Mouse (Mus musculus) ES-E14 (cell line): Measurements from ENCODE around the gene Col4a4. TPM values are rescaled to one million over a fixed set of nuclear protein-coding genes. Genes with fewer than 3 reads are reported as not detected.

ENCODE experiments used
- DNase-seq: peaks from one replicate; pipeline ENCODE4 v3.0.0-alpha.2; 2013; ENCODE audit warnings: low read depth, low spot score
- H3K27ac ChIP-seq: 2 replicates; pipeline ENCODE4 v1.5.1; 2012; ENCODE audit warnings: low read depth, mild to moderate bottlenecking, low read length, moderate library complexity, mixed read lengths; ENCODE audit not compliant: poor library complexity, insufficient read depth, severe bottlenecking
- H3K36me3 ChIP-seq: 2 replicates; pipeline ENCODE4 v1.6.1; 2012; ENCODE audit warnings: mild to moderate bottlenecking, low read length, moderate library complexity, mixed read lengths; ENCODE audit not compliant: control insufficient read depth, poor library complexity, insufficient read depth, severe bottlenecking
- H3K4me1 ChIP-seq, 2 experiments: fragments of 150-350 bp in 1 of 2; sonication (generic) in 1 of 2; 2 replicates each; pipeline ENCODE4 v1.6.1; 2012; ENCODE audit warnings: low read length in 2 of 2, mild to moderate bottlenecking in 1 of 2, mixed read lengths in 1 of 2; ENCODE audit not compliant: control insufficient read depth in 2 of 2, insufficient read depth in 2 of 2, poor library complexity in 1 of 2
- H3K4me3 ChIP-seq, 2 experiments: fragments of 150-350 bp in 1 of 2; sonication (generic) in 1 of 2; 2 replicates each; pipeline ENCODE4 v1.5.1; 2012; ENCODE audit warnings: low read length in 2 of 2, low read depth in 1 of 2, mild to moderate bottlenecking in 1 of 2, mixed read lengths in 1 of 2; ENCODE audit not compliant: insufficient read depth in 1 of 2, poor library complexity in 1 of 2, severe bottlenecking in 1 of 2
- H3K9ac ChIP-seq: 2 replicates; pipeline ENCODE4 v1.6.1; 2012; ENCODE audit warnings: low read depth, mild to moderate bottlenecking, low read length, mixed read lengths; ENCODE audit not compliant: poor library complexity, insufficient read depth, severe bottlenecking
- H3K9me3 ChIP-seq: fragments of 150-350 bp; sonication (generic); 2 replicates; pipeline ENCODE4 v1.6.1; 2012; ENCODE audit warnings: low read depth, mild to moderate bottlenecking, low read length; ENCODE audit not compliant: control insufficient read depth, insufficient read depth
- CHD2 ChIP-seq: IDR thresholded peaks from 2 replicates; pipeline ENCODE4 v1.6.1; 2014; ENCODE audit warnings: mild to moderate bottlenecking, low read depth, low read length, inconsistent platforms
- HCFC1 ChIP-seq: IDR thresholded peaks from 2 replicates; pipeline ENCODE4 v1.6.1; 2012; ENCODE audit warnings: low read length, inconsistent platforms, borderline replicate concordance; ENCODE audit not compliant: insufficient read depth
- MAFK ChIP-seq: IDR thresholded peaks from 2 replicates; pipeline ENCODE4 v1.6.1; 2014; ENCODE audit warnings: mild to moderate bottlenecking, low read depth, low read length, inconsistent platforms; ENCODE audit not compliant: insufficient read depth
- ZC3H11A ChIP-seq: IDR thresholded peaks from 2 replicates; pipeline ENCODE4 v1.6.1; 2012; ENCODE audit warnings: low read depth, mild to moderate bottlenecking, inconsistent platforms, low read length, borderline replicate concordance
- ZNF384 ChIP-seq: IDR thresholded peaks from 2 replicates; pipeline ENCODE4 v1.6.1; 2012; ENCODE audit warnings: low read depth, low read length, inconsistent platforms
- in situ Hi-C, 2 experiments: fragments of 600-800 bp; cut with MboI; formaldehyde crosslinking; loops; one replicate each; pipeline ENCODE4 v1.15.1; 2025; ENCODE audit warnings: low sequenced_read_pairs in 2 of 2, inconsistent platforms in 1 of 2; ENCODE audit not compliant: unreplicated experiment in 2 of 2
- total RNA-seq: library from RNA; depleted of rRNA; stranded (reverse); fragments of 300-350 nt; gene quantifications from 2 replicates; pipeline ENCODE4 v1.2.3, GENCODE M21; 2012

Gene Col4a4
- total RNA-seq, 1 experiment, result 0.04 TPM

- TF ChIP-seq ZC3H11A (no peak), ZNF384 (no peak), MAFK (no peak), HCFC1 (no peak)
- no peak overlapping the region for H3K9ac ChIP-seq
- H3K27ac ChIP-seq, result no peak overlapping the region
- in situ Hi-C loops, result no loop called here
- no peak overlapping the region for H3K4me3 ChIP-seq
- no peaks in the 10 kb centered on the region for H3K36me3 ChIP-seq
- no peaks in the 10 kb centered on the region for H3K4me1 ChIP-seq
- H3K9me3 ChIP-seq, result no peaks in the 10 kb centered on the region
- no peak for DNase-seq
Observed at GRCm38 (mm10) chr1:82415641-82416040, 171.0 kb downstream of the Col4a4 start.

GRCm38 (mm10) chr1:82414434-82415045 lies 172.1 kb downstream of the Col4a4 start:
- in situ Hi-C loops, result no loop called here

GRCm38 (mm10) chr1:82412085-82412484 lies 174.6 kb downstream of the Col4a4 start:
- Histone ChIP-seq H3K9me3 (no peaks in the 10 kb centered on the region), H3K9ac (no peak overlapping the region), H3K4me3 (no peak overlapping the region), H3K27ac (no peak overlapping the region), H3K4me1 (no peaks in the 10 kb centered on the region), H3K36me3 (no peaks in the 10 kb centered on the region)
- DNase-seq, result no peak
- in situ Hi-C loops, result no loop called here
- no peak for TF ChIP-seq MAFK
- TF ChIP-seq ZC3H11A, result no peak
- no peak for TF ChIP-seq HCFC1
- TF ChIP-seq CHD2, result no peak
- no peak for TF ChIP-seq ZNF384

More at GRCm38 (mm10) chr1:82414434-82415045, 172.1 kb downstream of the Col4a4 start:
- no peak overlapping the region for H3K27ac ChIP-seq
- no peak for DNase-seq
- no peak overlapping the region for H3K9ac ChIP-seq
- TF ChIP-seq CHD2, result no peak
- no peak for TF ChIP-seq ZNF384
- TF ChIP-seq ZC3H11A, result no peak
- no peak for TF ChIP-seq HCFC1
- no peak for TF ChIP-seq MAFK
- H3K4me3 ChIP-seq, result no peak overlapping the region
- H3K4me1 ChIP-seq, result no peaks in the 10 kb centered on the region
- H3K36me3 ChIP-seq, result no peaks in the 10 kb centered on the region
- H3K9me3 ChIP-seq, result no peaks in the 10 kb centered on the region

GRCm38 (mm10) chr1:82411521-82411920 lies 175.1 kb downstream of the Col4a4 start:
- H3K4me3 ChIP-seq, result no peak overlapping the region
- no peaks in the 10 kb centered on the region for H3K4me1 ChIP-seq
- H3K36me3 ChIP-seq, result no peaks in the 10 kb centered on the region
- H3K9ac ChIP-seq, result no peak overlapping the region
- H3K27ac ChIP-seq, result no peak overlapping the region
- no peak for DNase-seq
- TF ChIP-seq ZC3H11A (no peak), HCFC1 (no peak), ZNF384 (no peak), CHD2 (no peak), MAFK (no peak)
- in situ Hi-C loops, result no loop called here
- H3K9me3 ChIP-seq, result no peaks in the 10 kb centered on the region

GRCm38 (mm10) chr1:82410548-82410947 lies 176.1 kb downstream of the Col4a4 start:
- Histone ChIP-seq H3K36me3 (no peaks in the 10 kb centered on the region), H3K27ac (no peak overlapping the region), H3K9me3 (no peaks in the 10 kb centered on the region), H3K4me3 (no peak overlapping the region), H3K4me1 (no peaks in the 10 kb centered on the region), H3K9ac (no peak overlapping the region)
- TF ChIP-seq HCFC1 (no peak), CHD2 (no peak), MAFK (no peak), ZNF384 (no peak), ZC3H11A (no peak)
- in situ Hi-C loops, result no loop called here
- no peak for DNase-seq
